Mouse (Mus musculus) telencephalon, adult 2 months (tissue): ENCODE results near the gene Arhgef3.

Source experiments
- DNase-seq: peaks from one replicate; pipeline ENCODE4 v3.0.0-alpha.2; 2011; ENCODE audit warnings: low read depth, low spot score

The Arhgef3 gene

DNA sequence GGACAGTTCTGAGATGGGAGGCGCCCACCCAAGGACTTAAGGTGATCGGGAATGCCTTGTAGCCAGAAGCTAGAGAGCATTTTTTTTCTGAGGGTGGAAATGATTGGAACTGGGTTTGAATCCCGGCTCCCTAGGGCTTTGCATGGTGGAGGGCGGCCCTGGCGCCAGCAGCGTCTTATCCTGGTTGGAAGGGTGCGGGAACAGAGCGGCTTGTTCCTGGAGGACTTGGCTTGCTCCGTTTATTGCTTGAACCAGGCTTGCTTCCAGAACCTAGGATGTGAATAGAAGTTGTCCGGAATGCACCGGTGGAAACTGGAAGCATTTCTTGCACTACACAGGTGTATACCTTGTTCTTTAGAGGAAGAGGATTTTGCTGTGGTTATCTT lies 569 bp downstream of the Arhgef3 start:
- no peak for DNase-seq

- no peak for DNase-seq
Observed at GRCm38 (mm10) chr14:27115991-27116390, 1.3 kb downstream of the Arhgef3 start.

- no peak for DNase-seq
Observed at GRCm38 (mm10) chr14:27116577-27117165, 2.0 kb downstream of the Arhgef3 start.

GRCm38 (mm10) chr14:27118546-27118945 lies 3.8 kb downstream of the Arhgef3 start:
- DNase-seq = no peak

DNA sequence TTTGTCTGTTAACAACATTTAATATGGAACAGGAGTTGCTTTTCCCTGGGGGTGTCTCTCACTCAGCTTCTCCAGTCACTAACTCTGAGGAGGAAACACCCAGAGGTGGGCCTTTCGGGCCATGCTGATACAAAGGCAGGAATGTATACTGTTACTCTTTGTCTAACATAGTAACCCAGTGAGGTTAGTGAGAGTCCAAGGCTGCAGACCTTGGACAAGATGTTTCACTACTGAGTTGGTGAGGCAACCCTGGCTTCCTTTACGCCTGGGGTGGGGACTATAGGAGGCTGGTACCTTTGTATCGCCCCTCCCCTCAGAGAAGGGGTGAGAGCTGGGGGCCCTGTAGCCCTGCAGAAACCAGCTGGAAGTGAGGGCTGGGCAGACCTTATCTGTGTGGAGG lies 7.9 kb downstream of the Arhgef3 start:
- DNase-seq = no peak

DNA sequence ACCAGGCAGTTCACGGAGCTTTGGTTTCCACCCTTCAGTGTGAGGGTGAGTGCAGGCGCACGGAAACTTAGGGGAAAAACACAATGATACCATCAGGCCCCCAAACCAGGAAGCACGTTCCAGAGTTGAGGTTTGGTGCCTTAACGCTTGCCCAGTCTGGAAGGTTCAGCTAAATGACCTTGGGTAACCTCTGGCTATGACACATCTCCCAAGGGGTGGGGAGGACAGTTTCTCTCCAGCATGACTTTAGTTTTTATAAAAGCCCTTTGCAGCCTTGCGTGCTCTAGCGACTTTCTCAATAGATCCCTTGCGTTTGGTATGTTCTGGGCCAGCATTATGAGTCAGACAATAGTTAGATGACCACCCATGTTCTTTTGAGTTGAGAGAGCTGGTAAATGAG lies 8.8 kb downstream of the Arhgef3 start:
- DNase-seq = no peak

- DNase-seq = no peak
Observed at GRCm38 (mm10) chr14:27130031-27130430, 15.3 kb downstream of the Arhgef3 start.

- DNase-seq = no peak
Observed at GRCm38 (mm10) chr14:27130676-27131075, 16.0 kb downstream of the Arhgef3 start.

DNA sequence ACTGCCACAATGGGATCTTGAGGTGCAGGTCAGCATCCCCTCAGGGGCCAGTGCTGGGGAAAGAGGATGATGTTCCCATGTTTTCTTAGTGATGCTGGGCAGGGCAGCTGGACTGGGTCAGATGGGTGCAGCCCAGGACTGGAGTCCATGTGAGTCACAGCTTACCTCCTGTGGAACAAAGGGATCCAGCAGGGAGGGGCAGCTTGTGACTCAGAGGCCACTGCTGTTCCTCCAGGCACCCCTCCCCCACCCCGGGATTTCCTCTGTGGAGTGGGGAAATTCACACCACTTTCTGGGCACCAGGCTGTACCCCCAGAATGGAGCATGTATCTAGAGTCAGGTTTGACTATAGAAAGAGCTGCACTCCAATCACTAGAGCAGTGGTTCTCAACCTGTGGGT lies 16.8 kb downstream of the Arhgef3 start:
- DNase-seq = no peak

GRCm38 (mm10) chr14:27138891-27139290 lies 24.2 kb downstream of the Arhgef3 start:
- DNase-seq = peak; percentile 10

DNA sequence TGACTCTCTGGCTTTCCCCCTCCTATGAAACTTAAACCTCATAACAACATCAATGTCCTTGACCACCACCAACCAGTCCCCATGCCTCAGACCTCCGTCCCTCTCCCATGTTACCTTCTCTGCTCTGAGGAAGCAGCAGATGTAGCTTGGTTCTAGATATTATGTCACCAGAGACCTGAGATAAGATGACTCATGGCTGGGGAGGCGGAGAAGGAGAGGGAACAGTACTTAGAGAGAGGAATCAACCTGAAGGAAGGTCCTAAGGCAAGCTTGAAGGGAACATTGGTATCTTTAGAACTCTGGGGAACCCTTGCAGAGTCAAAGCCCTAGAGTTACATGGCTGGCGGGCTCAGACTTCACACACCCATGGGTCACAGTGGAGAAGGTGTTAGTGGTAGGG lies 25.3 kb downstream of the Arhgef3 start:
- peak; percentile 12 for DNase-seq

DNA sequence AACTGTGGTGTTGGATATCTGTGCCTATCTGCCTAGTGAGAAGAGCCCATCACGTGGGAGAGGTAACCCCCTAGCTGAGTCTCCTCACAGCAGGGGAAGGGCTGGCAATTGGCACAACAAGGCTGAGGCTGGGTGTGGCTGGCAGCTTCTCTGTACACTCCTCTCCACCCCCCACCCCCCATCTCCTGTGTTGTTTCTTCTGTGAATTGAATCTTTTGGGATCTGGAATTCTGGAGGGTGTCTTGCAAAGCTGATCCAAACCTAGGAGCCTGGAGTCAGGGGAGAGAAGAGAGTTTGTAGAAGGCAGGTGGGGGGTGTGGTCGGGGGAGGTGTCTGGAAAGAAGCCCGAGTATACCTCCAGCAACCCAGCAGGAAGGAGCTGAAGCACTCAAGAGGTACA lies 26.8 kb downstream of the Arhgef3 start:
- DNase-seq = no peak

GRCm38 (mm10) chr14:27142680-27143079 lies 28.0 kb downstream of the Arhgef3 start:
- no peak for DNase-seq

DNA sequence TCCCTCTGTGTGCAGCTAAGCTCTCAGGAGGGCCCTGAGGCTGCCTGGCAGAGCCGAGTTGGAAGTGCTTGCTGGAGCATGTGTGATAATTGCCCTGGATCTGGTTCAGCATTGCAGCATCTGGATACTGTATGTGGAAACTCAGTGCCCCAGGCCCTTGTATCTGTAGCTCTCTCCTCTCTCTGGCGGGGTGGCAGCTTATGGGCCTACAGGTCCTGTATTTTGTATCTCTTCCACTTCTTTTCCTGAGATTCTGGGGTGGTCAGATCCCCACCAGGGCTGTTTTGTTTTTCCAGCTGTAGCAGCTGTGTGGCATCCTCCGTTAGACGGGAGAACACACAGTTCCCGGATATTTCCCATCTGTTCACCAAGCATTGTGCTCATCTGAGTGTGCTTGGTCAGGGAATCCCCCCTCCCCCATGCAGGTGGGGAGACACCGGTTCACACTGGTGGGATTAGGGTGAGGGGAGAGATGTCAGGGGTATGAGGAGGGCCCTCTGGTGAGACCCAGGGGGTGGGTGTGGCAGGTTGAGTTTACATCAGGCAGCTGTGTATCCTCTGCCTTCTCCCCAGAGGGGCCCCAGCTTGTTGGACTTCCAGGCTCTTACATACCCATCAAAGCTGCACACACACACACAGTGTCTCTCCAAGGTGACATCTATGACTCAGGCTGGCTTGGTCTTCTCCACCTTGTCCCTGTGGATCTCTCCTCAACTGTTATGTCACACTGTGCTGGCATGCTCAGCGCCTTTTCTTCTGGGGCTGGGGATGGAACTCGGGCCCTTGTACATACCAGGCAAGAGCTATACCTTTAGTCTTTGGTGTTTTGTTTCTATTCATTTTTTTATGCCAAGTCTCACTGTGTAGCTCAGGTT lies 30.7 kb downstream of the Arhgef3 start:
- no peak for DNase-seq

DNA sequence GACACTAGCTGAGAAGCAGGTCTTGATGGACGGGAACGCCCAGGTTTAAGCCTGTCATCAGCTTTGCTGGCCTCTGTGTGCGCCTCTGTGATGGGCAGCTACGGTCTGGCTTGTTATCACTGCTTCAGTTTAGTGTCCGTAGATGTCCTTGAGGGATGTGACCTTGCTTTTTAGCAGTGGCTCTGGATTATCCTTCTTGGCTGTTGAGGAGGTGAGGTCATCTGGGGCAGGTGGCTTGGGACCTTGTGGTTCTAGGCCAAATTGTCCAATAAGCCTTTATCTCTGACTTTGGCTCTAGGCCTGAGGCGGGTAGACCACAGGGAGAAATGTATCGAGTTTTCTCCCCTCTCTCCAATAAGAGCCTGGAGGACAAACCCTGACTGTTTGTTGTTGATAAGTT lies 33.0 kb downstream of the Arhgef3 start:
- no peak for DNase-seq

GRCm38 (mm10) chr14:27149401-27149800 lies 34.7 kb downstream of the Arhgef3 start:
- DNase-seq = no peak

- no peak for DNase-seq
Observed at GRCm38 (mm10) chr14:27150011-27150640, 35.4 kb downstream of the Arhgef3 start.

- no peak for DNase-seq
Observed at GRCm38 (mm10) chr14:27151432-27151831, 36.7 kb downstream of the Arhgef3 start.

- no peak for DNase-seq
Observed at GRCm38 (mm10) chr14:27155088-27155487, 40.4 kb downstream of the Arhgef3 start.

DNA sequence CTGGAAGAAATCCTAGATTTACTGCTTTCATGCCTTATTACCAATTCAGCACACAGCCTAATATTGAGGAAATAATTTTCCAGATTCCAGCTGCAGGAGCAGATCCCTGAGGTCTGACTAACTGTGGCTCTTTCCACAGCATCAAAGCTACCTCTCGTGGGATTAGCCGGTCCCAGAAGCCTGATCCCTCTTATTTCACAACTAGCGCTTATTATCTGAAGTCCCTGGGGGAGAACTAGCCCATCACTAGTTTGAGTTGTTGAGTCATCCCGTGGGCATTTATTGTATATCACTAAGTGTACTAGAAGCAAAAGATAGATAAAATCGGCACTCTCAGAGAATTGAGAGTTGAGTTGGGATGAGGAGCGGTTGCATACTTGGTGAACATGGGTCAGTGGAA lies 41.3 kb downstream of the Arhgef3 start:
- no peak for DNase-seq

GRCm38 (mm10) chr14:27158133-27158532 lies 43.4 kb downstream of the Arhgef3 start:
- DNase-seq = no peak

- DNase-seq = no peak
Observed at GRCm38 (mm10) chr14:27158782-27159181, 44.1 kb downstream of the Arhgef3 start.

DNA sequence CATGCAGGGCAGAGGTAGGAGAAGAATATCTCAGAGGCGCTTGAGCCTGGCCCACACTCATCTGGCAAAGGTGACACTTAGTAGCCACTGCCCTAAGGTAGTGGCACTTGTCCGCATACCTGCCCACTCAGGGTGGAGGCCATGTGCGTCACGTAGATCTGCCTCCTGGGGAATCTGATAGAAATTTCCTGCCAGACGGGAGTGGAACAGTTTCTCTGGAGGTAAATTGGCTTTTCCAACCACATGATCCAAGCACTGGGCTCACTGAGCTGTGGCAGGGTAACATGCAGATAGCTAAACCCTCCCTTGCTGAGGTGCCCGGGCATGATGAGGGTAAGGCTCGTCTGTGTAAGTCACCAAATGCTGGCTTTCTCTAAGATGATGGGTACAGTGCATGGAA lies 46.1 kb downstream of the Arhgef3 start:
- DNase-seq = no peak
